Mouse (Mus musculus): ENCODE measurements at regions not wholly inside any gene's neighbourhood (a gene's known extent, or its start where the extent isn't known, plus 50 kb on each side); places are given as distances from the start of the nearest gene placed in this dataset.

DNA sequence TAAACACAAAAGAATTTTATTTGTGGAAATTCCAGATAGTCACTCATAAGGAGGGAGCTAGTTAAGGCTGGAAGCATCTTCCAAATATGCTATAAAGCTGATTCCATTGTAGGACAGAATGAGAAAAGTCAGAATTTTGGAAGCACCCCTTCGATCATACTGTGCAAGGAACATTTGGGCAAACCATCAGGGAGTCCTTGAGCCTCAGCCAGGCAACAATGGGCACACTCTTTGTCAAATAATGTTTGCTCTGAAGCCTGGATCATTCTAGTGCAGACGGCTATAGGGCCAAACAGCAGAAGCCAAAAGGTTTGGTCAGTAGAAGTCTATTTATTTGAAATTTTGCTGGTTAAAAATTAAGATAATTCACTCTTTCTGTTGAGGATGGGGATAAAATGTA lies 114.7 kb upstream of the Cadm2 start:
- 86% methylated on average over 2 of the region's 2 CpGs for WGBS
- H3K36me3 ChIP-seq: no peaks in the 10 kb centered on the region
- H3K4me2 ChIP-seq: no peak overlapping the region
- H3K9me3 ChIP-seq: no peaks in the 10 kb centered on the region
- ATAC-seq (ENCODE audit: low FRiP score, low read depth): no peak
- H3K27me3 ChIP-seq: no peaks in the 10 kb centered on the region
- H3K4me1 ChIP-seq (replicated peaks): no peaks in the 10 kb centered on the region
- H3K27ac ChIP-seq (replicated peaks): no peak overlapping the region
- H3K4me3 ChIP-seq: no peak overlapping the region
- no peak overlapping the region for H3K9ac ChIP-seq

DNA sequence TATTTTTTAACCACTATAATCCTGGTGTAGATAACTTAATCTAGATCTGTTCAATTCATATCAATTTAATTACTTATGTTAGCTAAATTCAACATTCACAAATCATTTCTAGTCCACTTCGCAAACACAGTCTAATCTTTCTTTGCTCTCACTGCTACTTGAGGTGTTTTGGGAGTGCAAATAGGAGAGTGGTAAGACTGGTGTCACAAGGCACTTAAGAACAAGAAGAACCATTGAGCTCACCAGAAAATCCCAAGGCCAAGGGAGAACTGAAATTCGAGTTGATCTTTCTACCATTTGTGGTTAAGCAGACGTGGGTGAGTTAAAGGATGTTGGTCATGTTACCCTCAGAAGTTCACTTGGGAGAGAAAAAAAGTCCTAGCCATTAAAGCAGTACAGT lies 77.9 kb upstream of the Cadm2 start:
- Histone ChIP-seq H3K36me3 (no peaks in the 10 kb centered on the region), H3K27ac (replicated peaks) (no peak overlapping the region), H3K27me3 (no peaks in the 10 kb centered on the region), H3K4me1 (replicated peaks) (no peaks in the 10 kb centered on the region), H3K4me2 (no peak overlapping the region), H3K9ac (no peak overlapping the region), H3K4me3 (no peak overlapping the region), H3K9me3 (no peaks in the 10 kb centered on the region)
- no peak for ATAC-seq (ENCODE audit: low FRiP score, low read depth)
- 65% methylated on average over 3 of the region's 3 CpGs for WGBS
